Mouse (Mus musculus): ENCODE results near the gene 2010109A12Rik.

Gene 2010109A12Rik

GRCm38 (mm10) chr5:93232838-93233237 lies 26.5 kb downstream of the 2010109A12Rik start:
- no peak for DNase-seq

GRCm38 (mm10) chr5:93234130-93234529 lies 27.8 kb downstream of the 2010109A12Rik start:
- DNase-seq, result peak; percentile 3

- DNase-seq, result no peak
Measured at GRCm38 (mm10) chr5:93234605-93235004, 28.3 kb downstream of the 2010109A12Rik start.

- peak; percentile 40 for DNase-seq
Measured at GRCm38 (mm10) chr5:93235888-93236287, 29.6 kb downstream of the 2010109A12Rik start.

GRCm38 (mm10) chr5:93236541-93236940 lies 30.2 kb downstream of the 2010109A12Rik start:
- no peak for DNase-seq

- no peak for DNase-seq
Measured at GRCm38 (mm10) chr5:93239590-93240544, 33.5 kb downstream of the 2010109A12Rik start.

GRCm38 (mm10) chr5:93245280-93245679 lies 39.0 kb downstream of the 2010109A12Rik start:
- DNase-seq, result no peak

GRCm38 (mm10) chr5:93249940-93250578 lies 43.7 kb downstream of the 2010109A12Rik start:
- DNase-seq, result no peak

- peak; percentile 34 for DNase-seq
Measured at GRCm38 (mm10) chr5:93251001-93251760, 44.9 kb downstream of the 2010109A12Rik start.

- no peak for DNase-seq
Measured at GRCm38 (mm10) chr5:93255759-93256265, 49.5 kb downstream of the 2010109A12Rik start.

GRCm38 (mm10) chr5:93256820-93257405 lies 50.6 kb downstream of the 2010109A12Rik start:
- no peak for DNase-seq

GRCm38 (mm10) chr5:93259349-93259748 lies 53.0 kb downstream of the 2010109A12Rik start:
- no peak for DNase-seq

- no peak for DNase-seq
Measured at GRCm38 (mm10) chr5:93260983-93261382, 54.7 kb downstream of the 2010109A12Rik start.

GRCm38 (mm10) chr5:93262751-93263150 lies 56.4 kb downstream of the 2010109A12Rik start:
- no peak for DNase-seq
